Mouse (Mus musculus): Measurements from ENCODE around the gene Zfp512b. TPM values are rescaled to one million over a fixed set of nuclear protein-coding genes. Genes with fewer than 3 reads are reported as not detected.

The Zfp512b gene
- polyA plus RNA-seq, 1 experiment from 2014 or later = 24.4 TPM

GRCm38 (mm10) chr2:181567338-181567737 lies 25.3 kb downstream of the Zfp512b start:
- 82% methylated on average over 3 of the region's 3 CpGs for WGBS
- no peak for DNase-seq (ENCODE audit: low spot score)
- Histone ChIP-seq H3K27me3 (ENCODE audit: control insufficient read depth, insufficient read depth, low read length) (no peaks in the 10 kb centered on the region), H3K4me1 (ENCODE audit: control insufficient read depth, insufficient read depth, low read length) (no peaks in the 10 kb centered on the region), H3K4me2 (ENCODE audit: low read depth, low read length) (no peak overlapping the region), H3K27ac (replicated peaks; ENCODE audit: low read depth, low read length) (no peak overlapping the region), H3K9me3 (replicated peaks; ENCODE audit: control insufficient read depth, low read length) (no peaks in the 10 kb centered on the region), H3K9ac (replicated peaks; ENCODE audit: low read length) (no peak overlapping the region), H3K36me3 (replicated peaks; ENCODE audit: control insufficient read depth, insufficient read depth, low read depth, low read length) (no peaks in the 10 kb centered on the region), H3K4me3 (ENCODE audit: low read depth, low read length) (no peak overlapping the region)
- no peak for ATAC-seq (replicated peaks; ENCODE audit: insufficient number of reproducible peaks, low FRiP score, low TSS enrichment, low read depth)

DNA sequence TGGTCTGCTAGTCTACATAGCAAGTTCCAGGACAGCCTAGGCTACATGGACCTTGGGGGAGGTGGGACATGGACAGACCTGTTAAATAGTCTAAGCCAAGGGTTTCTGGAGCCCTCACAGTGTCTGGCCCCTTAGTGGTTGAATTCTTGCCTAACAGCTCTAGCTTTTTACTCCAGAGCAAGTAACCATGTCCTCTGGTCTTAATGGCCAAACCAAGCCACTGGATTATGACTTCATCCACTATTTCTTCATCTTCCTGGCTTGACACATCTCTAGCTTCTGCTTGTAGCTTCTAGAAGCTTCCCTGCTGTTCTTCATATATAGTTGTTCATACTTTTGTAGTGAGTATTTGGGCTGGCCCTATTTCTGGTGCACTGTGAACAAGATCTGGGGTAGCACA lies 38.8 kb downstream of the Zfp512b start:
- Histone ChIP-seq H3K27ac (replicated peaks; ENCODE audit: low read depth, low read length) (no peak overlapping the region), H3K4me1 (ENCODE audit: control insufficient read depth, insufficient read depth, low read length) (no peaks in the 10 kb centered on the region), H3K36me3 (replicated peaks; ENCODE audit: control insufficient read depth, insufficient read depth, low read depth, low read length) (peaks cover 13% of the 10 kb centered on the region), H3K4me2 (ENCODE audit: low read depth, low read length) (no peak overlapping the region), H3K9me3 (replicated peaks; ENCODE audit: control insufficient read depth, low read length) (no peaks in the 10 kb centered on the region), H3K27me3 (ENCODE audit: control insufficient read depth, insufficient read depth, low read length) (no peaks in the 10 kb centered on the region), H3K4me3 (ENCODE audit: low read depth, low read length) (no peak overlapping the region), H3K9ac (replicated peaks; ENCODE audit: low read length) (no peak overlapping the region)
- DNase-seq (ENCODE audit: low spot score) (no peak), ATAC-seq (replicated peaks; ENCODE audit: insufficient number of reproducible peaks, low FRiP score, low TSS enrichment, low read depth) (no peak)

DNA sequence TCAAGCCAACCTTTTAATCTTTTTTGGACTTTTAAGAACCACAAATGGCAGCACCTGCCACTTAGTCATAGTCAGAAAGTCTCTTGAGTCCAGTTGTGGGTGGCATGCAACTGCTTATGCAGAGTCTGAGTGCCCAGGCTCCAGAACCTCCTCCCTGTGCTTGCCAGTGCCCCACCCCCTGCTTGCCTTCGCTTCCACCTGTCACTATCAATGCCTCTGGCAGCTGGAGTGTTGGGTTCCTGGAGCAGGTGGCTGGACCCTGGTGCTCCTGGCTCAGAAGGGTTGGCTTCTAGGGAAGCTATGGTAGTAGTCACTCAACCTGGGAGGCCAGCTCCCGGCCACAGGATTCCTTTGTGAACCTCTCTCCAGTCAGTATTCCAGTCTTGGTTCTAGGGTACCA lies 42.4 kb downstream of the Zfp512b start:
- no peaks in the 10 kb centered on the region for H3K27me3 ChIP-seq (ENCODE audit: control insufficient read depth, insufficient read depth, low read length)
- H3K9me3 ChIP-seq (replicated peaks; ENCODE audit: control insufficient read depth, low read length) = no peaks in the 10 kb centered on the region
- no peaks in the 10 kb centered on the region for H3K4me1 ChIP-seq (ENCODE audit: control insufficient read depth, insufficient read depth, low read length)
- H3K9ac ChIP-seq (replicated peaks; ENCODE audit: low read length) = no peak overlapping the region
- ATAC-seq (replicated peaks; ENCODE audit: insufficient number of reproducible peaks, low FRiP score, low TSS enrichment, low read depth) (no peak), DNase-seq (ENCODE audit: low spot score) (no peak)
- H3K36me3 ChIP-seq (replicated peaks; ENCODE audit: control insufficient read depth, insufficient read depth, low read depth, low read length) = peaks cover 13% of the 10 kb centered on the region
- H3K4me2 ChIP-seq (ENCODE audit: low read depth, low read length) = no peak overlapping the region
- no peak overlapping the region for H3K27ac ChIP-seq (replicated peaks; ENCODE audit: low read depth, low read length)
- 81% methylated on average over 2 of the region's 2 CpGs for WGBS
- no peak overlapping the region for H3K4me3 ChIP-seq (ENCODE audit: low read depth, low read length)

DNA sequence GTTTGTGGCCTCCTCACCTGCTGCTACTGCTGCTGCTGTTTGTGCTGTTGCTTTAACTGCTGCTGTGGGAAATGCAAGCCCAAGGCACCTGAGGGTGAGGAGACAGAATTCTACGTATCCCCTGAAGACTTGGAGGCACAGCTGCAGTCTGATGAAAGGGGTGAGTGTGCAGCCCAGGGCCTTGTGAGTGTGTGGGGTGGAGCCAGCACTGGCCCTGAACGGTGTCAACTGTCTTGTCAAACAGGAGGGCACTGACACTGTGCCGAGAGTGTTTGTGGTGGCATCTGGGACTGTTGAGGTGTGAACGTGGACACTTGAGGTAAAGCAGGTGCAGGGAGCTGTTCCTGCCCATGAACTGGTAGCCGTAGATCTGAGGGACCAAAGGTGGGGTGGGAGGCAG lies 43.9 kb downstream of the Zfp512b start:
- Histone ChIP-seq H3K27ac (replicated peaks; ENCODE audit: low read depth, low read length) (no peak overlapping the region), H3K9ac (replicated peaks; ENCODE audit: low read length) (no peak overlapping the region), H3K27me3 (ENCODE audit: control insufficient read depth, insufficient read depth, low read length) (no peaks in the 10 kb centered on the region), H3K4me3 (ENCODE audit: low read depth, low read length) (no peak overlapping the region), H3K4me2 (ENCODE audit: low read depth, low read length) (no peak overlapping the region), H3K9me3 (replicated peaks; ENCODE audit: control insufficient read depth, low read length) (no peaks in the 10 kb centered on the region), H3K4me1 (ENCODE audit: control insufficient read depth, insufficient read depth, low read length) (no peaks in the 10 kb centered on the region), H3K36me3 (replicated peaks; ENCODE audit: control insufficient read depth, insufficient read depth, low read depth, low read length) (peaks cover 13% of the 10 kb centered on the region)
- ATAC-seq (replicated peaks; ENCODE audit: insufficient number of reproducible peaks, low FRiP score, low TSS enrichment, low read depth) (no peak), DNase-seq (ENCODE audit: low spot score) (no peak)
- WGBS = 94% methylated on average over 5 of the region's 5 CpGs

- DNase-seq (ENCODE audit: low spot score) = no peak
- no peak for ATAC-seq (replicated peaks; ENCODE audit: insufficient number of reproducible peaks, low FRiP score, low TSS enrichment, low read depth)
- Histone ChIP-seq H3K4me3 (ENCODE audit: low read depth, low read length) (no peak overlapping the region), H3K27me3 (ENCODE audit: control insufficient read depth, insufficient read depth, low read length) (no peaks in the 10 kb centered on the region), H3K4me2 (ENCODE audit: low read depth, low read length) (no peak overlapping the region), H3K4me1 (ENCODE audit: control insufficient read depth, insufficient read depth, low read length) (no peaks in the 10 kb centered on the region), H3K9me3 (replicated peaks; ENCODE audit: control insufficient read depth, low read length) (no peaks in the 10 kb centered on the region), H3K36me3 (replicated peaks; ENCODE audit: control insufficient read depth, insufficient read depth, low read depth, low read length) (peaks cover 13% of the 10 kb centered on the region), H3K9ac (replicated peaks; ENCODE audit: low read length) (no peak overlapping the region), H3K27ac (replicated peaks; ENCODE audit: low read depth, low read length) (no peak overlapping the region)
- WGBS = 85% methylated on average over 1 of the region's 1 CpGs
Observed at GRCm38 (mm10) chr2:181548227-181548626, 44.4 kb downstream of the Zfp512b start.

- Histone ChIP-seq H3K36me3 (replicated peaks; ENCODE audit: control insufficient read depth, insufficient read depth, low read depth, low read length) (peaks cover 13% of the 10 kb centered on the region), H3K27ac (replicated peaks; ENCODE audit: low read depth, low read length) (no peak overlapping the region), H3K4me2 (ENCODE audit: low read depth, low read length) (no peak overlapping the region), H3K9me3 (replicated peaks; ENCODE audit: control insufficient read depth, low read length) (no peaks in the 10 kb centered on the region), H3K4me1 (ENCODE audit: control insufficient read depth, insufficient read depth, low read length) (no peaks in the 10 kb centered on the region), H3K27me3 (ENCODE audit: control insufficient read depth, insufficient read depth, low read length) (no peaks in the 10 kb centered on the region), H3K4me3 (ENCODE audit: low read depth, low read length) (no peak overlapping the region), H3K9ac (replicated peaks; ENCODE audit: low read length) (no peak overlapping the region)
- WGBS = 95% methylated on average over 7 of the region's 7 CpGs
- ATAC-seq (replicated peaks; ENCODE audit: insufficient number of reproducible peaks, low FRiP score, low TSS enrichment, low read depth) = no peak
- DNase-seq (ENCODE audit: low spot score) = no peak
Observed at GRCm38 (mm10) chr2:181546142-181546541, 46.5 kb downstream of the Zfp512b start.

GRCm38 (mm10) chr2:181541761-181542380 lies 50.7 kb downstream of the Zfp512b start:
- no peak for DNase-seq (ENCODE audit: low spot score)
- WGBS = 94% methylated on average over 6 of the region's 6 CpGs

GRCm38 (mm10) chr2:181537444-181538047 lies 55.1 kb downstream of the Zfp512b start:
- Histone ChIP-seq H3K9me3 (replicated peaks; ENCODE audit: control insufficient read depth, low read length) (no peaks in the 10 kb centered on the region), H3K9ac (replicated peaks; ENCODE audit: low read length) (no peak overlapping the region), H3K36me3 (replicated peaks; ENCODE audit: control insufficient read depth, insufficient read depth, low read depth, low read length) (no peaks in the 10 kb centered on the region), H3K4me1 (ENCODE audit: control insufficient read depth, insufficient read depth, low read length) (no peaks in the 10 kb centered on the region), H3K4me2 (ENCODE audit: low read depth, low read length) (no peak overlapping the region), H3K27me3 (ENCODE audit: control insufficient read depth, insufficient read depth, low read length) (no peaks in the 10 kb centered on the region), H3K27ac (replicated peaks; ENCODE audit: low read depth, low read length) (no peak overlapping the region), H3K4me3 (ENCODE audit: low read depth, low read length) (no peak overlapping the region)
- DNase-seq (ENCODE audit: low spot score) (peak; percentile 5), ATAC-seq (replicated peaks; ENCODE audit: insufficient number of reproducible peaks, low FRiP score, low TSS enrichment, low read depth) (0 out of 2 replicates have a peak, but pooled peaks have one; percentile 62)
- 94% methylated on average over 2 of the region's 2 CpGs for WGBS

More at GRCm38 (mm10) chr2:181541761-181542380, 50.7 kb downstream of the Zfp512b start:
- Histone ChIP-seq H3K9ac (replicated peaks; ENCODE audit: low read length) (no peak overlapping the region), H3K27me3 (ENCODE audit: control insufficient read depth, insufficient read depth, low read length) (no peaks in the 10 kb centered on the region), H3K4me1 (ENCODE audit: control insufficient read depth, insufficient read depth, low read length) (no peaks in the 10 kb centered on the region), H3K4me2 (ENCODE audit: low read depth, low read length) (no peak overlapping the region), H3K4me3 (ENCODE audit: low read depth, low read length) (no peak overlapping the region), H3K36me3 (replicated peaks; ENCODE audit: control insufficient read depth, insufficient read depth, low read depth, low read length) (no peaks in the 10 kb centered on the region), H3K27ac (replicated peaks; ENCODE audit: low read depth, low read length) (no peak overlapping the region), H3K9me3 (replicated peaks; ENCODE audit: control insufficient read depth, low read length) (no peaks in the 10 kb centered on the region)
- ATAC-seq (replicated peaks; ENCODE audit: insufficient number of reproducible peaks, low FRiP score, low TSS enrichment, low read depth) = no peak
